Mouse (Mus musculus): Measurements from ENCODE around the gene Eif2b5.

- TF ChIP-seq CTCF (IDR thresholded peaks at IDR 0.05; ENCODE audit: control insufficient read depth, insufficient read depth, low read length) (no peak), POLR2A (IDR thresholded peaks at IDR 0.05; ENCODE audit: borderline replicate concordance, control insufficient read depth, low read depth, low read length) (no peak)
Observed at GRCm38 (mm10) chr16:20506000-20506399, 7.4 kb downstream of the Eif2b5 start.
